Mouse (Mus musculus): ENCODE results near the gene Nlrp4c. TPM values are rescaled to one million over a fixed set of nuclear protein-coding genes. Genes with fewer than 3 reads are reported as not detected.
"Not testable (repeated sequence)": the region's sequence is repeated elsewhere in the genome, so short reads cannot be mapped to it uniquely, and the experiment has no call there.

Nlrp4c gene
- polyA plus RNA-seq (2012; rRNA removed) (not detected in 2 replicates), polyA plus RNA-seq (2014; fragmentation: Nextera tagmentation; extraction: Ambion mirVana) (not detected in 2 replicates)

DNA sequence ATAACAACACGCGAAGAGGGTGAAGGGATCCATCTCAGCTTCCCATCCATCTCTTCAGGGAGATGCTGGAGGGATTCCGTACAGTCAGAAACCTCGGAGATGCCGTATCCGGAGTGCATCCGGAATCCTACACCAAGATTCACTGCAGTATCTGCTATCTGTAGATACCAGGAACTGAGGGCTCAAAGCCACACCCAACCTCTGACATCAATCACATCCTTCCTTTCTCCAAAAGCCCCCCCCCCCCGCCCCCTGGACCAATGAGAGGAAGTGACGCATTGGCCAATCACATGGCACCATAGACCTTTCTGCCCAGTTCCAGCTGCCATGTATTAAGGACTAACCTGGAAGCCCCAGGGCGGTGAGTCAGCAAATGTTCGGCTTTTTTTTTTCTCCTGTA is at the start of gene Nlrp4c:
Nlrp4c (plus strand) TSS at position 301 of the 400 bp plus-strand sequence.
- TF ChIP-seq POLR2A (IDR thresholded peaks at IDR 0.05; ENCODE audit: borderline replicate concordance, extremely low read depth, insufficient read depth, insufficient read length), result no peak
- Histone ChIP-seq H3K9me3 (ENCODE audit: control insufficient read depth, low read length) (no peaks in the 10 kb centered on the region), H3K4me1 (ENCODE audit: control insufficient read depth, insufficient read depth, low read length) (no peaks in the 10 kb centered on the region), H3K27me3 (ENCODE audit: control insufficient read depth, insufficient read depth, low read length) (no peaks in the 10 kb centered on the region), H3K9ac (ENCODE audit: low read depth, low read length, severe bottlenecking) (no peak within 1 kb of the TSS), H3K4me2 (replicated peaks; ENCODE audit: low read depth, low read length, severe bottlenecking) (no peak within 1 kb of the TSS), H3K36me3 (ENCODE audit: control insufficient read depth, insufficient read depth, low read length) (no peaks in the 10 kb centered on the region), H3K4me3 (replicated peaks; ENCODE audit: low read length) (no peak within 1 kb of the TSS), H3K27ac (replicated peaks; ENCODE audit: low read depth, low read length) (no peak within 1 kb of the TSS)
- ATAC-seq (ENCODE audit: low FRiP score, low read depth) (no peak), DNase-seq (ENCODE audit: low spot score) (no peak)
- 91% methylated on average over 11 of the region's 11 CpGs for WGBS

DNA sequence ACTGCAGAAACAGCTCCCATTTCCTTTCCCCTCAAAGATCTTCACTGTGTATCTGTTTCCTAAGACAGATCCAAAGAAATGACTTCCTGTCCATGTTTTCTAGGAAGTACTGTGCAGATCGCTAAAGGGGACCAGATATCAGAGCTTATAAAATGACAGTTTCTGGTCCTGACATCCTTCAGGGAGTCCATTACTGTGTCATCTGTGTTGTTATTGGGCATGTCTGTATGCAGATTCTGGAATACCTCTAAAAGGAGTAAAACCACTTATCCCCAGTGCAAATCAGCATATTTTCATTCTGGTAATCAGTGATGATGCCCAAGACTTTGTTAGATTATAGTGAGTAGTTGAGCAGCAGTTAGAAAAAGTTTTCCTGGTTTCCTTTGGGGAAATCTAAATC is 34.1 kb upstream of the Nlrp4c start, which contains the start of gene Vmn1r65:
Vmn1r65 (minus strand) TSS at position 101 of the 400 bp plus-strand sequence.
- Histone ChIP-seq H3K27me3 (ENCODE audit: control insufficient read depth, insufficient read depth, low read length) (no peaks in the 10 kb centered on the region), H3K27ac (replicated peaks; ENCODE audit: low read depth, low read length) (no peak within 1 kb of the TSS), H3K9ac (ENCODE audit: low read depth, low read length, severe bottlenecking) (no peak within 1 kb of the TSS), H3K9me3 (ENCODE audit: control insufficient read depth, low read length) (no peaks in the 10 kb centered on the region; the same call in 1 of the 2 replicates), H3K4me1 (ENCODE audit: control insufficient read depth, insufficient read depth, low read length) (no peaks in the 10 kb centered on the region), H3K4me2 (replicated peaks; ENCODE audit: low read depth, low read length, severe bottlenecking) (no peak within 1 kb of the TSS), H3K36me3 (ENCODE audit: control insufficient read depth, insufficient read depth, low read length) (no peaks in the 10 kb centered on the region), H3K4me3 (replicated peaks; ENCODE audit: low read length) (no peak within 1 kb of the TSS)
- TF ChIP-seq POLR2A (IDR thresholded peaks at IDR 0.05; ENCODE audit: borderline replicate concordance, extremely low read depth, insufficient read depth, insufficient read length), result no peak
- WGBS, result 86% methylated on average over 1 of the region's 1 CpGs
- DNase-seq (ENCODE audit: low spot score) (no peak), ATAC-seq (ENCODE audit: low FRiP score, low read depth) (no peak)

DNA sequence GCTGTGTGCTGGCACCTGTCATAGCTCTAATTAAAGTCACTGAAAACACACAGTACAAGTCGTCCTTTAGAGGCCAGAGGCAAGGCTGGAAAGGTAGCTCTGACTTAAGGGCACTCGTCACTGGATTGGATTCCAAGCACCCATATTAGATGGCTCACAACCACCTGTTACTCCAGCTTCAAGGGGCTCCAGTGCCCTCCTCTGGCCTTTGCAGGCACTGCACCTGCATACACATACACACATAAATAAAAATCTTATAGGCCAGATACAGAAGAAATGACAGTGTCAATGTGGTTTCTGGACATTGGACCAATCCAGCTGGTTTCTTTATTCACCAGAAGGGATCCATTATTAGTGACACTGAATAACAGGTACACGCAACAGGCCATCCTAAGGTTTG is 74.5 kb downstream of the Nlrp4c start:
- Histone ChIP-seq H3K9me3 (ENCODE audit: control insufficient read depth, low read length) (no peaks in the 10 kb centered on the region), H3K4me3 (replicated peaks; ENCODE audit: low read length) (no peak overlapping the region), H3K4me1 (ENCODE audit: control insufficient read depth, insufficient read depth, low read length) (no peaks in the 10 kb centered on the region), H3K4me2 (replicated peaks; ENCODE audit: low read depth, low read length, severe bottlenecking) (no peak overlapping the region), H3K9ac (ENCODE audit: low read depth, low read length, severe bottlenecking) (no peak overlapping the region), H3K27ac (replicated peaks; ENCODE audit: low read depth, low read length) (no peak overlapping the region), H3K27me3 (ENCODE audit: control insufficient read depth, insufficient read depth, low read length) (no peaks in the 10 kb centered on the region), H3K36me3 (ENCODE audit: control insufficient read depth, insufficient read depth, low read length) (no peaks in the 10 kb centered on the region)
- 74% methylated on average over 3 of the region's 3 CpGs for WGBS
- ATAC-seq (ENCODE audit: low FRiP score, low read depth), result no peak
- no peak for DNase-seq (ENCODE audit: low spot score)
- no peak for TF ChIP-seq POLR2A (IDR thresholded peaks at IDR 0.05; ENCODE audit: borderline replicate concordance, extremely low read depth, insufficient read depth, insufficient read length)

DNA sequence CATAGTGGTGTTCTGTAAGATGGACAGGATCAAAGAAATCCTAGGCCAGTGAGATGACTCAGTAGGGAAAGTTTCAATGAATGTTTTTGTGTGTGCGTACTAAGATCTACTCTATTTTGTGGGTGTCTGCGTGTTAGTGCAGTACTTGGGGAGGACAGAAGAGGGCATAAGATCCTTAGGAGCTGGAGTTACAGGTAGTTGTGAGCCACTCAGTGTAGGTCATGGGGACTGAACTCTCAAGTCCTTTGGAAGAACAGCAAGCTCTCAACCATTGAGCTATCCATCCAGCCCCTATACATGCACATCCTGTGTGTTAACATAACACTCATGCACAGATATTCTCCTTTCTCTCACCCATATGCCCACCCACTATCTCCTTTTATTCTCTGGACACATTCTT is 75.1 kb downstream of the Nlrp4c start:
- 82% methylated on average over 2 of the region's 2 CpGs for WGBS
- not testable (repeated sequence) for DNase-seq (ENCODE audit: low spot score); H3K9me3 ChIP-seq (ENCODE audit: control insufficient read depth, low read length); H3K4me1 ChIP-seq (ENCODE audit: control insufficient read depth, insufficient read depth, low read length); H3K9ac ChIP-seq (ENCODE audit: low read depth, low read length, severe bottlenecking); H3K36me3 ChIP-seq (ENCODE audit: control insufficient read depth, insufficient read depth, low read length); H3K27ac ChIP-seq (replicated peaks; ENCODE audit: low read depth, low read length); H3K4me3 ChIP-seq (replicated peaks; ENCODE audit: low read length); ATAC-seq (ENCODE audit: low FRiP score, low read depth); H3K27me3 ChIP-seq (ENCODE audit: control insufficient read depth, insufficient read depth, low read length); H3K4me2 ChIP-seq (replicated peaks; ENCODE audit: low read depth, low read length, severe bottlenecking)

DNA sequence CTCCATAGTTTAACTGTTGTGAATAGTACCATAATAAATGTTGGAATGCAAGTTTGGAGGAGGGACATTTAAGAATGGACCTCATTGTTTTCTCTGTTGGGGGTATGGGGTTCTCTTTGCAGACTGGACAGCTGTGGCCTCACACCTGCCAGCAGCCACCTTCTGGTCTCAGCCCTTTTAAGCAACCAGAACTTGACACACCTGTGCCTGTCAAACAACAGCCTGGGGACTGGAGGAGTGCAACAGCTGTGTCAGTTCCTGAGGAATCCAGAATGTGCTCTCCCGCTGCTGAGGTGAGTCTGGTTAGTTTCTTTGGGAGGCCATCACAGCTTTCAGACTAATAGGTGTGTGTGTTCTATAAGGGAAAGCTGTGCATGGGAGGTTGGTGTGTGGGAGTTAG is 76.2 kb downstream of the Nlrp4c start:
- not testable (repeated sequence) for H3K27ac ChIP-seq (replicated peaks; ENCODE audit: low read depth, low read length); H3K9me3 ChIP-seq (ENCODE audit: control insufficient read depth, low read length); H3K27me3 ChIP-seq (ENCODE audit: control insufficient read depth, insufficient read depth, low read length); H3K9ac ChIP-seq (ENCODE audit: low read depth, low read length, severe bottlenecking); DNase-seq (ENCODE audit: low spot score); H3K4me2 ChIP-seq (replicated peaks; ENCODE audit: low read depth, low read length, severe bottlenecking); H3K36me3 ChIP-seq (ENCODE audit: control insufficient read depth, insufficient read depth, low read length); H3K4me3 ChIP-seq (replicated peaks; ENCODE audit: low read length); H3K4me1 ChIP-seq (ENCODE audit: control insufficient read depth, insufficient read depth, low read length)
- 54% methylated on average over 1 of the region's 1 CpGs for WGBS
- peak; percentile 81; the same call in 1 of the 2 replicates for ATAC-seq (ENCODE audit: low FRiP score, low read depth)

Measured in limb, embryonic 14.5 days (tissue).